Mouse (Mus musculus) megakaryocyte progenitor cell, adult 5-6 weeks (primary cell): ENCODE measurements around the gene Arhgdib. TPM values are rescaled to one million over a fixed set of nuclear protein-coding genes. Genes with fewer than 3 reads are reported as not detected.

ENCODE experiments used
- ATAC-seq: replicated peaks from 2 replicates; pipeline ENCODE4 v1.8.0; 2016; ENCODE audit warnings: mild to moderate bottlenecking, moderate TSS enrichment, inconsistent platforms; ENCODE audit not compliant: poor library complexity
- total RNA-seq, 2 experiments: library from RNA; stranded (forward) in 1 of 2; stranded (reverse) in 1 of 2; fragments of 157-497, 149-512 nt in 1 of 2; fragments of 200-1000 nt in 1 of 2; gene quantifications; 2 replicates each; pipeline versions ENCODE4 v1.2.3 to v1.2.4; 2015 to 2017

Gene Arhgdib
- total RNA-seq, 2 experiments from 2014 or later, result 1,334 to 2,686 TPM

DNA sequence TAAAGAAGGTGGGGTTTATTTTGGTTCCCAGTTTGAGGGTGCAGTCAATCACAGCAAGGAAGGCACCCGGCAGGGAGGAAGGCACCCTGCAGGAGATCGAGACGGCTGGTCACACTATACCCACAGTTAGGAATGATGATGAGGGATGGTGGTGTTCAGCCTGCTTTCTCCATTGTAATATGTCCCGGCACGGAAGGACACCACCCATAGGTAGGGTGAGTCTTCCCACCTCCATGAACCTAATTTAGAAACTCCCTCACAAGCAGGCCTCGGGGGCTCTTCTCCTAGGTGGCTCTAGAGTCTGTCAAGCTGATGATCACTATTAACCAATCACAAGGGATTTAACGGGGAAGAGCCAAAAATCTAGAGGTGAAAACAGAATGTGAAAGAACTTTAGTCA is 18.8 kb downstream of the Arhgdib start:
- no peak for ATAC-seq

DNA sequence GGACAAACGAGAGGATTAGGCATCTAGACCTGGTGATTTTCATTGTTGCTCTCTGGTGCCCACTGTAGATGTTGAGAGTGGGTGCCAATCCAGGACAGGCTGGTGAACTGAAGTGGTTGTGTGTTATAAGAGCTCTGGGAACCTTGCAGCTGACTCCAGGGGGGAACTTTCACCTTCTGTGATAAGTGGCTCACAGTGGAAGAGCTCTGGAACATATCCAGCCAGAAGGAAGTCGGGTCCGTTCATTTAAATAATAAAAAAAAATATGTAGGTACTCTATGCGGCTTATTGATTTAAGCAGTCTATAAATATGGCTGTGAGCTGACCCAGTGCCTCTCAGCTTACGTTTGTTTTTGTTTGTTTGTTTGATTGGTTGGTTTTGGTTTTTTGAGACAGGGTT is 19.6 kb downstream of the Arhgdib start, which contains the start of gene Erp27:
Gene Erp27, minus strand, starts transcription at position 101 of the 400 bp plus-strand sequence.
- no peak for ATAC-seq

DNA sequence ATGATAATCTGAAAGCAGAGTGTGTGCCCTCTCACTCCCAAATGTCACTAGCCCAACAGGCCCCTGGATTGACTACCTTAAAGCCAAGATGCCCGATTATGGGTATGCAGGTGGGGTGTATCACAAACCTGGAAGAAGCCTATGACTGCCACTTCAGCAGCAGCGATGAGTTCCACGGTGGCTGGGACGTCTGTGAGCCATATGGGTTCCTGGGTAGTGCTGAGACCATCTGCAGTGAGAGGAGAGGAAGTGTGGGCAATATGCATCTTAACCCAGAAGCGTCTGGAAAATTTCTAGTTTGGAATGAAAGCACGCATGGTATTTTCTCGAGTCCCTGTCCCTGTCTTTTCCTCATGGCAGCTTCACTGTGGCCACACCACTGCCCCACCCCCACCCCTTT is 20.1 kb downstream of the Arhgdib start:
- ATAC-seq, result 0 out of 2 replicates have a peak, but pooled peaks have one; percentile 16

DNA sequence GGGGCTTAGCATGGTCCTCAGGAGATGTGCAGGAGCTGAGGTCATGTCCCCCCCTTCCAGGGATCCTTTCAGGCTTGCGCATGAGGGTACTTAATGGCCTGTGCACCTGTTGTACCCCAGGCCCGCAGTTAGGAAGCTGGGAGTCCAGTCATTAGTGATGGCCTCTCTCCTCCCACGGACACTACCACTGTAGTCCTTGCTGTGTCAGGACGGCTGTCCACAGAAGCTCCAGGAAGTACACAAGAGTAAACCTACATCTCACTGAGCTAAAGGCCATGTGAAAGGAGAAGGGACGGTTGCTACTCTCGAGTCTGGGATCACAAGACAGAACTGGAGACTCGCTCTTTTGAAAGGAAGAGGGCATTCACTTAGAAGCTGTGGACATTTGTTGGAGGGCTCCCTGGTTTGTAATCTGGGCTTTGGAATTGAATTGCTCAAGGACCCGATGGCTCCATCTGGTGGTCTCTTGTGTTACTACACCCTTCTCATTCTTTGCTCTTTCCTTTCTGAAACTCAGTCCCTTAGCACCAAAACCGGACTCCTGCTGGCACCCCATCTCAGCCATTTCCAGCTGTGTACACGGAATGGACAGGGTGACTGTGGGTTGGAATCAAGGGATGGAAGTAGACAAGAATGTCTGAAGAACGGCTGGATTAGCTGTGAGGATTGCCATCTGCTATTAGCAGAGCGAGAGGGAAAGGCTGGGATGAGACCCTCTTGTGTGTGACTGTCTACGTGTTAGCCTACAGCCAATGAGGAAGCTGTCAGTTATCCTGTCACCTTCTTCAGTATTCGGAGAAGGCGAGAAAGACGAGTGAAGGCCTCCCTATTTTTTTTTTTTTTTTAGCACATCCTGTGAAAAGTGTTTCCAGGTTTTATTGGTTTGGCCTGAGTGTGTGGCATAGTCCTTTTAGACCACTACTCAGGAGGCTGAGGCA is 21.1 kb downstream of the Arhgdib start:
- ATAC-seq, result peak; percentile 85

DNA sequence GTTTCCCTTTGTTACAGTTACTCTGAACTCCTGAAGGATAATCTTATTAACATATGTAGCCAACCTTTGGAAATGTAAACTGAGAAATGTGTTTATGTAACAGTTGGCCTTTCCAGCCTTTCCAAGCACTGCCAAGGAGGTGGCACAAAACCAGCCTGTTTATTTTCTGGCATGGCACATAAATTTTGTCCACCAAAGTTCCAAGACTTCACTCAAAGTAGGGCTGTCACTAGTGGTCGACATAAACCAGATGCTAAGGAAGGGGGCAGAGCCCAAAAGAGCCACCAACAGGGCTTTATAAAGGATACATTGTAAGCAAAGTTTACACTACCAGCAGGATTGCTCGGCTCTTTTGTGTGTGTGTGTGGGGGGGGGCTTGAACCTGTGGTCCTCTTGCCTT is 23.8 kb downstream of the Arhgdib start:
- ATAC-seq, result no peak

DNA sequence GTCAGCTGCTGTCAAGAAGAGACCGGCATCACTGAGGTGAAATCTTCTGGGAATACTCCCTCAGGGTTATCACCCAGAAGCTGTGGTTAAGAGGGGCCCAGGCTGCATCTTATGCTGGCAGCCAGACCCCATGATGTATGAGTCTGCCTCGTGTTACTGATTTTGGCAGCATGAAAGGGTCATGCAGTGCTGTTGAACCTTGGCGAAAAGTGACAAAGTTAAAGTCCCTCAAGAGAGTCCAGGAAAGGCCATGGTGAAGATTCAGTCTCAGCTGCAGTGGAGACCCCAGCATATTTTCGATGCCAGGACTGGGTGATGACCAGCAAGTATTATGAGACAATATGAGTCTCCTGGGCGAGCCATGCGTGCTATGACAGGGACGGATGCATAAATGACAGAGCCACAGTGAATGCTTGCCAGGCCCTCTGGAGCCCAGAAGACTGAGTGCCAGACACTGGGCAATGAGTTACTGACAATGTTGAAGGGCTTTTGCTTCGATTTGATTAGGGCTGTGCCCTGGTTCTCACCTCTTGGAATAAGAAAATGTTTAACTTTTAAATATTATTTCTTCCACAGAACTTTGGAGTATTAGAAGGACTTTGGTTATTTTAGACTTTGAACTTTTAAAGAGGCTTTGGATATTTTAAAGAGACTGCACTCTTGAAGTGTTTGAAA is 25.8 kb downstream of the Arhgdib start:
- no peak for ATAC-seq

DNA sequence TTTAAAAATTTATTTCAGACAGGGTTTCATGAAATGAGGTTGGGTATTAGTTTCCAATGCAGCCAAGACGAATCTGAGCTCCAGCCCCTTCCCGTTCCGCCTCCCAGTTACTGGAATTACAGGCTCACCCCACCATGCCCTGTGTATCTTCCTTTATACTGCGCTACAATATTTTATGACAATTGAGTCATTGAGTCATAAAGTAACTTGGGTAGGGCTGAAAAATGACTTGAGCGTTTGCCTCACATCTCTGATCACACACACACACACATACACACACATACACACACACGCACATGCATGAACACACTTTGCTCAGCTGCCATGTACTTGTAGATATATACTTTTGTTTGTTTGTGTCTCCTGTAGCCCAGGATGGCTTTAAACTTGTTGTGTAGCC is 27.5 kb downstream of the Arhgdib start:
- ATAC-seq, result no peak

DNA sequence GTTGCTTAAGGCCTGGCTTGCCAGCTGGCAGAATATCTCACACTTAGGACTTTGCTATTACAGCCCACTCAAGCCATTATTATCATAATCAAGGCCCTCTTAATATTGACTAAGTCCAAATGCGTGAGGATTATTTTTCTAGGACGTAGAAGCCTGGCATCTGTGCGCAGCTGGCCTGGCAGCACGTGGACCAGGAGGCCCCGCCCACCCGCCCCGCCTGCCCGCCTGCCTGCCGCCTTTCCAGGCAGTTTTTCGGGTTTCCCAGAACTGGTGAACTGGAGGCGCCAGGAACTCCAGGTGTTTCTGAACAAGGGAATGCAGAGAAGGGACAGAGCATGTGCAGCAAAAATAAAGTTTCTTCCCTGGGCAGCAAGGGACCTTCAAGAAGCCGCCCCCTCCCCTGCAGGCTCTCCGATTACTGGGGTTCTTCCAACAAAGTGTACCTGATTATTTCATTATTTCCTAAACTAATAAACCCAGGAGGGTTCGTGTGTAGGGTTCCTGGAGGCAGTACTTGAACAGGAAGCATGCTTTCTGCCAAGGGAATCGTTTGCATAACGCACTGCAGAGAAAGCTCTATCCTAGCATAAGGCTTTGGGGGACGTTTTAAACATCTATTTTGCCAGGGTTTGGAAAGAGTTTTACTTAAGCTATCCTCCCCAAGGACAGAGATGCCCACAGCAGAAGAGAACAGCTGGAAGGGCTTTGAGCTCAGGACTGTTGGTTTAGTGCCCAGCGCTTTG is 28.1 kb downstream of the Arhgdib start:
- peak; percentile 78 for ATAC-seq

DNA sequence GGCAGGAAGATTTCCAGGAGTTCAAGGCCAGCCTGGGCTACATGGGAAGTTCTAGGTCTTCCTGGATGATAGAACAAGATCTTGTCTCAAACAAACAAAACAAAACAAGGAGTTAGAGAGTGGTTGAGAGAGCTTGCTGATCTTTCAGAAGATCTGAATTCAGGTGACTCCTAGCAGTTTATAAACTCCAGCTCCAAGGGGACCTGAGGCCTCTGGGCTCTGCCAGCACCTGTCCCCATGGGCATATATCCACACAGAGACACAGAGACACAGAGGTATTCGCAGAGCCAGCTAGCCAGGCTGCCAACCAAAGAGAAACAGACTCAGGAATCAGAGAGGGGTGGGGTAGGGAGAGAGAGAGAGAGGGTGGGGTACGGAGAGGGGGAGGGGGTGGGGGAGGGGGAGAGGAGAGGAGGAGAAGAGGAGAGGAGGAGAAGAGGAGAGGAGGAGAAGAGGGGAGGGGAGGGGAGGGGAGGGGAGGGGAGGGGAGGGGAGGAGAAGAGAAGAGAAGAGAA is 28.9 kb downstream of the Arhgdib start:
- ATAC-seq, result no peak

DNA sequence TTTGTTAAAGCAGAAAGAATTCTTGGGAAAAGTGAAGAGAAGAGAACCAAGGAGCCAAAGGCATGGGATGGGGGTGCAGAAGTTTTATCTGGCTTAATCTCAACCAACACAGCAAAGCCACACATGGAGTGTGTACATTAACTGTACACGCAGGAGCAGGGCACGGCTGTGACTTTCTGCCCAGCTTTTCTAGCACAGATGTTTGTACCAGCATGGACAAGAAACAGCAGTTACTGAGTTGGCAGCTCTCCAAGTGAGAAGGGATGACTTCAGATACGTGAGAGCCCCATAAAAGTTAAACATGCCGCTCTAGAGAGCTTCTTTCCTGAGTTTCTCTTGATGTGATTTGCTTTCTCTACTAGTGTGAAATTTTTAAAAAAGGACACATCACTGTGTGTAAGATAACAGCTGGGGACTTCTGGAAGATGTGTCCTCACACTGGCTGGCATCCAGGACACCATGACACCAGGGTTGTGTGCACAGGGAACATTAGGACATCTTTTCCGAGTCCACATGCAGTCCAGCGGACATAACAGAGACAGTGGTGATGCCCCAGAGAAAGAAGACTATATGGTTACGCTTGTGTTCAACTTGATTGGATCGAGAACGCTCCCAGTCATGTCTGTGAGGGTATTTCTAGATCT is 31.3 kb downstream of the Arhgdib start:
- ATAC-seq, result peak; percentile 47; the same call in 1 of the 2 replicates

DNA sequence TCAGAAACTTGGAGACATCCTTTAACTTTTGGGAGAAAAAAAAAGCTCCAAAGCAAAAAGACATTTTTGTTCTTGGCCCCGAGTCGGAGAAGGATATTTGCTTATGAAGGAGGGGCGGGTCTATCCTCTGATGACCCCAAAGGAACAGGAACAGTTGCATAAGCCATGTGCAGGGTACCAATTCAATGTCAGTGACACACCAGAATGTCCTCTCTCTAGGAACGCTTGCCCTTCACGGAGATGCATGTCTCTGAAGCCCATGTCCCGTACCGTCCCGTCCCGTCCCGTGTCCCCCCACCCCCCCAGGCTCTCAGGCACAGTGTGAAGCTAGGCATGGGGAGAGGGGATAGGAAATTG is 34.8 kb downstream of the Arhgdib start:
- no peak for ATAC-seq

DNA sequence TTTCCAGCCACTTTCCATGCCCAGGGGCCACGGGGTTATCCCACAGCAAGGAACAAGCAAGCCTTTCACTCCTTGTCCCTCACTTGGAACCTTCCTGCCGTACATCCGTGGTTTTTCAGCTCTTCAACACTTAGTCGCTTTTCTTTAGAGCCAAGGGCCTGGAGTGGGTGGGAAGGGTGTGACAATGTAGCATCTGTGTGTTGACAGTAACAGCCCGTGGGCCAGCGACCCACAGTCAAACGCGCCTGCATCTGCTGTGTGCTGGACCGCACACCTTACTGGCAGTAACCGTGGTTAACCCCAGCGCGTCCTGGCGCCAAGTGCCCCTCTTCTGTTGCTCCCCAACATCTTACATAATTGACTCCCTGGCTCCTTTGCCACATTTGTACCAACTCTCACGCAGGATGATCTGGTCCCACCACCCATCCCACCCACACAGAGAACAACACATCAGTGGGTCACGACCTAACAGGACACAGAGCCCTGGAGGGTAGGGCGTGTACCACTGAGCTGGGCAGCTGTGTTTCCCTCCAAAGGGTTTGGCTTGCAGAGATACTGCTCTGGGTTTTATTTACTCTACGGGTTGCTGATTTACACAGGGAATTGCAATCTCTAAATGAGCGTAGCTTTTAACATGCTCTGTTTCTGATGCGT is 35.3 kb downstream of the Arhgdib start:
- no peak for ATAC-seq

DNA sequence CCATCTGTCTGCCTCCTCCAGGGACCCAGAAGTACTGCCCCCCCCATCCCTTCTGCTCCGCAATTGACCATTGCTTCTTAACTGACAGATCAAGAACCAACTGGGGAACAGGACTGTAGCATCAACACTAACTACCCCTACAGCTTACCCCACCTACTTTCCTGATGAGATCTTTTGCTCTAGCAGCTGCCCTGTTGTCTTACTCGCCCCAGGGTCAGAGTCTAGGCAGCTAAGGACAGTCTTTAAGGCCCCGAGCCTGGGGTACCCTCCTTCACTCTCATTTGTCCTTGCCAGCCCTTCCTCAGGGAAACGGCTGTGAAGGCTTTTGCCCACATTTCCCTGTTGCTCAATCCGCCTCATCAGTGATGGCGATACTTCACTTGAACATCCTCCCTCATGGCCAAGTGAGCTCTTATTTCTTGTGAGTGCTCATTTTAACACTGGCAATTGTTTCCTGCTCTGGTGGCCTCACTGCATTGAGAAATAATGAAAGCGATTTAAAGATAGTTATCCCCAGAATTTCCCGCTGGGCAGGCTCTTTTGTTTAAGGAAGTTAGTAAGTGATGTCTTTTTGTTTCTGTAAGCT is 37.7 kb downstream of the Arhgdib start:
- ATAC-seq, result peak; percentile 59

DNA sequence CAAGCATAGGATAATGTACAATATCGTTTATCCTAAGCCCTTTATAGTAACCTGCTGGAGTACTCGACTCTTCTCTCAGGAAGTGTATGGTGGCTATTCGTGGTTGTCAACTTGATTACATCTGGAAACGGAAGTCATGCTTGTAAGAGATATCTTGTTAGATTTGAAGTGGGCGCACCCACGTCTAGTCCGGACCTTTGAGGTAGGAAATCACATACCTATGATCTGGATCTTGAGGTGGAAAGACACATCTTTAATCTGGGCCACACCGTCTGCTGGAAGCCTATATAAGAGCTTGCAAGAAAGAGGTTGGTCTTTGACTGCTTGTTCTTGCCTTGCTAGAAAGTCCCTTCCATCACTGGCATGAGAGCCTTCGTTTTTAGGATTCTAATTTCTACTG is 39.2 kb downstream of the Arhgdib start:
- no peak for ATAC-seq

DNA sequence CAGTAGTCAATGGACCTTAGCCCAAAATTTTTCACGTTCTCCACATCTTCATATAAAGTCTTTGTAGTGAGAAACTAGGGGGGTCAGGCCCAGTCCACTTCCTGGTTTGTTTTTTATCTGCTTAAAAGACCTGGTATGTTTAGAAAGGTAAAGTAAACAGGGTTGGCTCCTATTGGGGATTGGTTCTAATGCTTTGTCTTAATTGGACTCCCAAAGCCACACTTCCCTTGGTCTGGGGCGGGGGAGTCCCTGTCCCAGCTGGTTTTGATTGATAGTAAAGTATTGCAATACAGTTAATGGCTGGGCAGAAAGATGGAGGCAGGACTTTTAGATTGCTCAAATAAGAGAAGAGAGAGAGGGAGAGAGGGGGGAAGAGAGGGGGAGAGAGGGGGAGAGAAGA is 40.7 kb downstream of the Arhgdib start:
- ATAC-seq, result no peak

DNA sequence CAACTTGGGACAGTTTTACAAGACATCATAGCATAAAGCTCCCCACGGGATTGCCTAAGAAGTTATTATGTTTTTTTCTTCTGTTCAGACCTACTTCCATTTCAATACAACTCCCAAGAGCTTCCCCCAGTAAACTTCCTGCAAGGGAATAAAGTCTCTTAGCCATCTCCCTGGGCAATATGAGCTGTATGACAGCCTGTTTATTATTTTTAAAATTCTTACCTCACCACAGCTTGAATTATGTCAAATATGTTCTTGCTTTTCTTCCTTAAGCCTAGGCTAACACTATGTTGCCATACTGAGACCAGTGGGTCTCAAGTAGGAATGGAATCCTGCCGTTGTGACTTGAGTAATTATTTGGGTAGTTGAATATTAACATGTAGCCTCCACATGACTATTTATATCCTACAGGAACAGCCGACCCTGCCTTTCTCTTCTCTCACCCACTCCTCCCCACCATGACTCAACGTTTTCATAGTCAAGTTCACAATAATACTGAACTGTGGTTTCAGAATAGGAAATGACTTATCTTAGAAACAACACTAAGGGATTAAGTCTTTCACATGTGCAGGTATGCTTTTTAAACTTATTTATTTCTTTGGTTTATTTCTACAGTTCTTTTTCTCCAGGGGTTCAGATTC is 41.2 kb downstream of the Arhgdib start:
- ATAC-seq, result peak; percentile 54

DNA sequence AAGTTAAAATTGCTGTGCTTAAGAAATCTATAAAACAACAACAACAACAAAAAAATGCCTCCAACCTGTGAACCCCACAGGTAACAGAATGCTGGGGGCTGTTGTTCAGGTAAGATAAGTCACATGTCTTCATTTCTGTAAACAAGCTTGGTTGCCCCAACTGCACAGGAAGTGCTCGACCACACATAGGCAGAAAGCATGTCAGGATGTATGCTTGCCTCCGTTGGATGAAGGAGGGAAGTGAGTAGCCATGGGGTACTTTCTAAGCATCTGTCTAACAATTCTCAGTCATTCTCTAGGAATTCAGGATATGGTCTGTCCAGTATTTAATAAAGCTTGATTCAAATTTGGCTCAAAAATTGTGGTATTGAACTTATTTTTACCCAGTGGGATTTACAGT is 42.7 kb downstream of the Arhgdib start:
- peak; percentile 36 for ATAC-seq

DNA sequence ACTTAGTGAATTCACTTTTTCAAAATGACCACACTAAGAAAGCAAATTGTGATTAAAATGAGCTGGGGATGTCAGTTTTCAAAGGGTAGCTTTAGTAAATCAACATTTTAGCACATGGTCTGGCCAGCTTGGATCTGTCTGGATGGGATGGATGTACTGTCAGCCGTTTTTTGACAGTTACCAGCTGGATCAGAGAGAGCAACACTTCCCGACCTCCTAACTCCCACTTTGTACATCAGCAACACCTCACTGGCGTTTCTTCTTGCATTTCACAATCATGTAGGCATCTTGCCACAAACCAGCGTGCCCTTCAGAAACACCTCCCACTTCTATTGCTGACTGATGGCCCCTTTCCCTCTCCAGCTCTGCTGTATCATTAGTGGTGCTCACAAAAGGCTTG is 43.5 kb downstream of the Arhgdib start:
- ATAC-seq, result peak; percentile 42

DNA sequence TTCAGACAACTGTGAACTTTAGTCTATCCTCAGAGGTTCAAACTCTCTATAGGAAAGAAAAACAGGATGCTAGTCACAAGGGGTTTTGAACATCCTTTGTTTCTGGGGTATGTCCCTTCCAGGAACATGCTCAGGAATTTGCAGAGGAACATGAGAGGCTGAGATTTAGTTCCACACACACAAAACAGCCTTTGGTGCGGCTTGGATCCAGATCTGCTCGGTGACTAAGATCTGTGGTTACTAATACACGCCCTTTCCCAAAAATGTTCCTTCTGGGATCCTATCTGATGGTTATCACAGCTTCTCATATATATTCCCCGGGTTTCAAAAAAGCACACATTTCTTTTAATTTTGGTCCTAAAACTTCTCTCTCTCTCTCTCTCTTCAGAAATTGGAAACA is 43.9 kb downstream of the Arhgdib start:
- ATAC-seq, result no peak
